Mouse (Mus musculus) hindbrain, embryonic 16.5 days (tissue): Measurements from ENCODE around the gene Mob4. TPM values are rescaled to one million over a fixed set of nuclear protein-coding genes. Genes with fewer than 3 reads are reported as not detected.
A peak's percentile ranks its signal among the peaks of the same experiment; 100 is the strongest.

Source experiments
- ATAC-seq: fragments of 200-750 bp; cut with Nextera tagmentation; 2 replicates; pipeline ENCODE4 v1.8.0; 2017; ENCODE audit warnings: moderate TSS enrichment, moderate library complexity
- H3K27ac ChIP-seq: fragments of 300-500 bp; sonication (generic); 2 replicates; pipeline ENCODE4 v1.5.1; 2014; ENCODE audit warnings: low read depth, mild to moderate bottlenecking, control low read depth, low read length, moderate library complexity
- H3K27me3 ChIP-seq: fragments of 300-500 bp; sonication (generic); replicated peaks from 2 replicates; pipeline ENCODE4 v1.6.1; 2014; ENCODE audit warnings: low read length; ENCODE audit not compliant: control insufficient read depth, insufficient read depth
- H3K36me3 ChIP-seq: fragments of 300-500 bp; sonication (generic); 2 replicates; pipeline ENCODE4 v1.6.1; 2014; ENCODE audit warnings: mild to moderate bottlenecking, low read length, moderate library complexity, mixed read lengths; ENCODE audit not compliant: control insufficient read depth, insufficient read depth
- H3K4me1 ChIP-seq: fragments of 300-500 bp; sonication (generic); 2 replicates; pipeline ENCODE4 v1.6.1; 2014; ENCODE audit warnings: low read depth, low read length; ENCODE audit not compliant: control insufficient read depth, insufficient read depth
- H3K4me2 ChIP-seq: fragments of 300-500 bp; sonication (generic); 2 replicates; pipeline ENCODE4 v1.6.1; 2014; ENCODE audit warnings: mild to moderate bottlenecking, low read length, control low read depth, moderate library complexity
- H3K4me3 ChIP-seq: fragments of 300-500 bp; sonication (generic); 2 replicates; pipeline ENCODE4 v1.5.1; 2014; ENCODE audit warnings: mild to moderate bottlenecking, low read length, control low read depth, moderate library complexity
- H3K9ac ChIP-seq: fragments of 300-500 bp; sonication (generic); 2 replicates; pipeline ENCODE4 v1.6.1; 2014; ENCODE audit warnings: low read depth, mild to moderate bottlenecking, control low read depth, low read length, moderate library complexity
- H3K9me3 ChIP-seq: fragments of 300-500 bp; sonication (generic); 2 replicates; pipeline ENCODE4 v1.6.1; 2014; ENCODE audit warnings: mild to moderate bottlenecking, low read length, moderate library complexity; ENCODE audit not compliant: control insufficient read depth
- whole genome bisulfite sequencing: fragments of 180-500 bp; shearing (Covaris S2); extraction: QIAGEN DNeasy Blood & Tissue Kit; methylation state at CpG from one replicate; pipeline ENCODE4 v1.1.7; 2014; 5-methylcytosine and 5-hydroxymethylcytosine counted together
- polyA plus RNA-seq: library from polyadenylated mRNA; unstranded; fragments of >200 nt; fragmentation: Nextera tagmentation; extraction: Ambion mirVana; gene quantifications from 2 replicates; pipeline ENCODE4 v1.2.1, GENCODE M21; 2015

Mob4 gene
- polyA plus RNA-seq, 1 experiment from 2014 or later = 158 TPM

GRCm38 (mm10) chr1:55192015-55192414, 61.0 kb downstream of the Mob4 start:
- no peaks in the 10 kb centered on the region for H3K27me3 ChIP-seq
- H3K4me3 ChIP-seq = peak overlapping the region; percentile 20
- H3K9me3 ChIP-seq = no peaks in the 10 kb centered on the region
- peak overlapping the region; percentile 41 for H3K4me2 ChIP-seq
- H3K36me3 ChIP-seq = no peaks in the 10 kb centered on the region
- WGBS = 19% methylated on average over 8 of the region's 8 CpGs
- peak overlapping the region; percentile 8; the same call in 1 of the 2 replicates for H3K9ac ChIP-seq
- peak; percentile 75 for ATAC-seq
- no peak overlapping the region for H3K27ac ChIP-seq
- no peaks in the 10 kb centered on the region; the same call in 1 of the 2 replicates for H3K4me1 ChIP-seq

DNA sequence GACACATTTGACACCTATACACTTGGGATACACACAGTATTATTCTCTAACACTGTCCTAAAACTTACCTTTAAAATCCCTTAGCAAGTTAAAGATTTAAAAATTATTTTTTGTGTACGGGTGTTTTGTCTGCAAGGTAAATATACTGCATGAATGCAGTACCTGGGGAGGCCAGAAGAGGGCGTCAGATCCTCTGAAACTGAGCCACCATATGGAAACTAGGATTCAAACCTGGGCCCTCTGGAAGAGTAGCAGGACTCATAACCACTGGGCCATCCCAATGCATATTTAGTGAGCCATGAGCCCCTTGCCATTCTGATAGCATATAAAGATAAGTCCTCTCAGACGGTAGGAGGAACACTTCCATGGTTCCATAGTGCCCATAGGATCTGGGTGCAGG, 61.8 kb downstream of the Mob4 start:
- Histone ChIP-seq H3K4me2 (no peak overlapping the region), H3K4me3 (no peak overlapping the region), H3K9me3 (no peaks in the 10 kb centered on the region), H3K27me3 (no peaks in the 10 kb centered on the region), H3K36me3 (no peaks in the 10 kb centered on the region), H3K4me1 (no peaks in the 10 kb centered on the region; the same call in 1 of the 2 replicates), H3K27ac (no peak overlapping the region), H3K9ac (no peak overlapping the region)
- ATAC-seq = no peak
- 55% methylated on average over 3 of the region's 3 CpGs for WGBS

DNA sequence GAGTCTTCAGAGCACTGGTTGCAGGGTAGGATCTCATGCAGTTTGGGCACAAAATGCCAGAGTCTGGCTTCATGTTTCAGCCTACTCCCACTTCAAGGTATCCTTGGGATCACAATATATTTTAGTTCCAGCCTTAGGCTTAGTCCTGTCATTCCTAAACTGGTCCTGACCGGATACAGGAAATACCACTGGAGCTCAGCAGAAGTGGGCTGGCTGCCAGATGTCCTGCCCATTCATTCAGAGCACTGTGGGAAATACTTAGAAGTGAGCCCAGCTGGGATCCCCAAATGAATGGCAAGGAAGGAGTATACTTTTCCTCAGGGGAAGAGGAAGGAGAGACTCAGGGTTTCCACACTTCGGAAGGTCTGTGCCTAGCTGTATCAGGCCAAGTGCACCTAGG, 62.3 kb downstream of the Mob4 start:
- no peaks in the 10 kb centered on the region; the same call in 1 of the 2 replicates for H3K4me1 ChIP-seq
- H3K36me3 ChIP-seq = no peaks in the 10 kb centered on the region
- WGBS = 34% methylated on average over 2 of the region's 2 CpGs
- H3K27ac ChIP-seq = no peak overlapping the region
- no peak overlapping the region for H3K4me3 ChIP-seq
- no peak overlapping the region for H3K4me2 ChIP-seq
- no peaks in the 10 kb centered on the region for H3K9me3 ChIP-seq
- ATAC-seq = peak; percentile 53
- H3K9ac ChIP-seq = no peak overlapping the region
- no peaks in the 10 kb centered on the region for H3K27me3 ChIP-seq

- Histone ChIP-seq H3K9me3 (no peaks in the 10 kb centered on the region), H3K36me3 (no peaks in the 10 kb centered on the region), H3K4me3 (no peak overlapping the region), H3K4me1 (no peaks in the 10 kb centered on the region; the same call in 1 of the 2 replicates), H3K27me3 (no peaks in the 10 kb centered on the region), H3K4me2 (peak overlapping the region; percentile 32), H3K9ac (no peak overlapping the region), H3K27ac (no peak overlapping the region)
- peak; percentile 55 for ATAC-seq
- WGBS = 23% methylated on average over 19 of the region's 19 CpGs
These were observed 63.3 kb downstream of the Mob4 start for GRCm38 (mm10) chr1:55194064-55194915.

DNA sequence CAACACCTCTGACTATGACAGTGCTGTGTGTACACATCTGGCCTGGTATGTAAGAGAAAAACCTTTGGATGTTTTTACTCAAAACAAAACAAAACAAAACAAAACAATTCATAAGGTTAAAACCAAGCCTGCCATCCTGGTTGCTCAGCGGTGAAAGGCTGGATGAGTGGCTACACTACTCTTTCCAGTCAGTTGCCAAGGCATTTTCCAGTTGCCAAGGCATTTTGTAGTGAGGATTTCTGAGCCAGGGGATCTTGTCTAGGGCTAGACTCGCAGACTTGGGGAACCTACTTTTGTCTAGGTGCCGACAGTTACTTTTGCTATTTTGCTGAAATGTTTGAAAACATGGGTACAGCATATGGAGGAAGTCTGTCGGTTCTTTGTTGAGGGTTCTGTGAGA, 64.0 kb downstream of the Mob4 start:
- H3K27me3 ChIP-seq = no peaks in the 10 kb centered on the region
- H3K4me2 ChIP-seq = no peak overlapping the region
- ATAC-seq = no peak
- H3K9me3 ChIP-seq = no peaks in the 10 kb centered on the region
- no peaks in the 10 kb centered on the region for H3K36me3 ChIP-seq
- no peak overlapping the region for H3K27ac ChIP-seq
- no peak overlapping the region for H3K4me3 ChIP-seq
- 51% methylated on average over 4 of the region's 4 CpGs for WGBS
- no peaks in the 10 kb centered on the region; the same call in 1 of the 2 replicates for H3K4me1 ChIP-seq
- no peak overlapping the region for H3K9ac ChIP-seq

GRCm38 (mm10) chr1:55196327-55197003, 65.4 kb downstream of the Mob4 start:
- Histone ChIP-seq H3K27ac (no peak overlapping the region), H3K36me3 (no peaks in the 10 kb centered on the region), H3K27me3 (no peaks in the 10 kb centered on the region), H3K4me1 (no peaks in the 10 kb centered on the region; the same call in 1 of the 2 replicates), H3K9ac (no peak overlapping the region), H3K4me3 (no peak overlapping the region), H3K9me3 (no peaks in the 10 kb centered on the region), H3K4me2 (no peak overlapping the region)
- 54% methylated on average over 6 of the region's 6 CpGs for WGBS
- ATAC-seq = no peak

DNA sequence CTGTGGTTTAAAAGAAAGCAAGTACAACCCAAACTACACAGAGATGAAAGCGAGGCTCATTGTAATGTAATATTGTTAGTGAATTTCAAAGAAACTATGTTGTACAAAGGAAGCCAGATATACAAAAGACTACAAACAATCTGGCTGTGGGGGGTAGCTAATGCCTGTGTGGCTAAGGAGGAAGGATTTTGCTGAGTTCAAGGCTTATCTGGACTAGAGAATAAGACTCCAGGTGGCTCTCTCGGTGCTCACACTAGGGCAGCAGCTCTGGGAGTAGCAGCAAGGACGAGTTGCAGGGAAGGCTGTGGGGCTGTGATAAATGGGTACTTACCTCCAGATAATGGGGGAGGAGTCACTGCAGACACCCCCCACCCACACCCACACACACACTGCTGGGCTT, 67.7 kb downstream of the Mob4 start:
- H3K27ac ChIP-seq = no peak overlapping the region
- H3K4me2 ChIP-seq = no peak overlapping the region
- H3K36me3 ChIP-seq = no peaks in the 10 kb centered on the region
- 30% methylated on average over 3 of the region's 3 CpGs for WGBS
- no peaks in the 10 kb centered on the region; the same call in 1 of the 2 replicates for H3K4me1 ChIP-seq
- H3K4me3 ChIP-seq = no peak overlapping the region
- H3K27me3 ChIP-seq = no peaks in the 10 kb centered on the region
- H3K9me3 ChIP-seq = no peaks in the 10 kb centered on the region
- no peak for ATAC-seq
- H3K9ac ChIP-seq = no peak overlapping the region

DNA sequence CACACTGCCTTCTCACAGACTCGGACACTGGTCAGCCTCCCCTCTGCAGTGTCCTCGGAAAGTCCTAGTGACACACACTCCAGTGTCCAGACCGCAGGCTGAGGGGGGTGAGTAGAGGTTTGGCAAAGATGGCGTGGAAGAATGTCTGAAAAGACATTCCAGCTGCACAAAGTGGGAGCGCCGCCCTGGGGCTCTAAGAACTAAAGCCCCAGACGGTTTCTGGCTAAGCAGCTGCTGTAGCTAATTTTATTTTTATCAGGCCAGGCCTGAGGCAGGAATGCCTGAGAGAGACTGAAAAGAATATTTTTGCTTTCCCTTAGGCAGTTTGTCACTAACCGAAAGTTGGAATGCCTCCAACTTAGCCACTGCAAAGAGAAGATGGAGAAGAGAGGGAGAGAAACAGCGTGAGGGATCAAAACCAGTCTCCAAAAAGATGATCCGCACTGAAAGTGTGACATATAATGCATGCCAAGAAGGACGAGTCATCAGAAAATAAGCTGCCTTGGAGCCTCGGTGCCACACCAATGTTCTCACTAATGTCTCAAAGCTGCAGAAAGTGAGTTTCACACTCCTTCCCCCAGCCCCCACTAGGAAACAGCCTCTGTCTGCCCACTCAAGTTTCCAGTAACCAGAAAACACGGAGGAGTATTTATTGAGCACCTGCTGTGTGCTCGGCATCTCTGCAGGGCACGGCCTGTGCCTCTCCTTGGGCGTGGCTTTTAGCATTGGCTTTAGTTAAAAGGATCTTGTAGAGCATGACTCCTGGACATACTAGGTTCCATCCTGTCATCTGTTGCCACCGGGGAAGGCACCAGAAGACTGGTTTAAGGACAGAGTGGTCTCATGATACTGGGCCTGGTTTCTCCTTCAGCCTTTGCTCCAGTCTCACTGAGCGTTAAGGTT, 71.1 kb downstream of the Mob4 start:
- Histone ChIP-seq H3K27me3 (no peaks in the 10 kb centered on the region), H3K4me3 (no peak overlapping the region), H3K9ac (no peak overlapping the region), H3K27ac (peak overlapping the region; percentile 27; the same call in 1 of the 2 replicates), H3K9me3 (no peaks in the 10 kb centered on the region), H3K4me1 (no peaks in the 10 kb centered on the region; the same call in 1 of the 2 replicates), H3K36me3 (no peaks in the 10 kb centered on the region), H3K4me2 (no peak overlapping the region)
- ATAC-seq = peak; percentile 79
- 49% methylated on average over 18 of the region's 18 CpGs for WGBS
